Mouse (Mus musculus): Measurements from ENCODE around the gene Lrig2. TPM values are rescaled to one million over a fixed set of nuclear protein-coding genes. Genes with fewer than 3 reads are reported as not detected.

Gene Lrig2
- polyA plus RNA-seq, 1 experiment: 4.8 TPM

DNA sequence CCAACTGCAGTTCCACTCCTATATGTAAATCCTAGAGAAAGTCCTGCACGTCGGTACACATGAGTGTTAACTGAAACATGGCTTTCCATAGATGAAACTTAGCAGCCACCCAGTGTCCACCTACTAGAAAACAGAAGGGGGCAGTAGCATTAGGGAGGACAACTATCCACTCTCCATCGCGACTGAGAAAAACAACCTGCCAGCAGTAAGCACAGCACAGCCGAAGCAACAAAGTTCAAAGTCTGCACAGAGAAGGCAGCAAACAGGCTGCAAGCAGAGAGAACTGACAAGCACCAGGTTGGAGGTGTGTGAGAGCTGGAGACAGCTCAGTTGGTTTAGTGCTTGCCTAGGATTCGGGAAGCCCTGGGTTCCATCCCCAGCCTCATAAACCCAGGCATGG, 7.2 kb upstream of the Lrig2 start:
- H3K36me3 ChIP-seq (ENCODE audit: control insufficient read depth, insufficient read depth): no peaks in the 10 kb centered on the region
- TF ChIP-seq REST (IDR thresholded peaks at IDR 0.05; ENCODE audit: insufficient read depth, insufficient read length): no peak
- TF ChIP-seq MAX (IDR thresholded peaks at IDR 0.05; ENCODE audit: low read depth): no peak
- no peak for TF ChIP-seq POLR2AphosphoS2 (IDR thresholded peaks at IDR 0.05; ENCODE audit: insufficient read length, low read depth)
- no peak for TF ChIP-seq E2F4 (IDR thresholded peaks at IDR 0.05; ENCODE audit: insufficient read depth)
- no peak for TF ChIP-seq USF1 (IDR thresholded peaks at IDR 0.05; ENCODE audit: low read depth)
- no peak for TF ChIP-seq SRF (IDR thresholded peaks at IDR 0.05; ENCODE audit: control insufficient read depth, insufficient read length, low read depth)
- no peak for TF ChIP-seq MYOG (IDR thresholded peaks at IDR 0.05; ENCODE audit: control insufficient read depth in 1 of 3, insufficient read depth in 1 of 3, insufficient read length in 2 of 3, low read depth in 2 of 3)
- TF ChIP-seq TCF3 (IDR thresholded peaks at IDR 0.05; ENCODE audit: insufficient read length, low read depth): no peak
- TF ChIP-seq MYOD1 (IDR thresholded peaks at IDR 0.05; ENCODE audit: control insufficient read depth in 1 of 3, insufficient read length in 2 of 3, low read depth in 2 of 3): no peak
- H3ac ChIP-seq (ENCODE audit: control insufficient read depth, insufficient read length): no peak overlapping the region
- H3K4me3 ChIP-seq: no peak overlapping the region
- no peaks in the 10 kb centered on the region for H3K27me3 ChIP-seq (ENCODE audit: control insufficient read depth, insufficient read depth, insufficient read length)
- H3K4me2 ChIP-seq (ENCODE audit: low read depth): no peak overlapping the region
- no peaks in the 10 kb centered on the region for H3K79me2 ChIP-seq (ENCODE audit: control insufficient read depth, insufficient read depth)

DNA sequence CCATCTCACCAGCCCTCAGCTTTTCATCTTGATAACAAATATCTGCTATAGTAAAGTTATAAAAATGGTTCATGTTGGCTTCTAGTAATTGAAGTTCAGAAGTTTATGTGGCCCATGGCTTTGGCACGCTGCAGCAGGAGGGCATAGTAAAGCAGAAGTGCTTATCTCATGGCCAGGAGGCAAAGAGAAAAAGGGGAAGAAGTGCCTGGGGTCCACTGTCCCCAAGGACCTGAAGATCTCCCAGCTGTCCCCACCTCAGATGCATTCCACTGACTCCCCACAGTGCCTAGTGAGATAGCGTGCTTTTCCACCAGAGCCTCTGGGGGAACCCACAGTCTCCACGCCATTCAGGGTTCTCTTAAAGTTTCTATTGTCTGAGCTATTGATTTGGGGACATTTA, 6.7 kb upstream of the Lrig2 start:
- H3K36me3 ChIP-seq (ENCODE audit: control insufficient read depth, insufficient read depth): no peaks in the 10 kb centered on the region
- H3K4me3 ChIP-seq: no peak overlapping the region
- no peaks in the 10 kb centered on the region for H3K27me3 ChIP-seq (ENCODE audit: control insufficient read depth, insufficient read depth, insufficient read length)
- H3ac ChIP-seq (ENCODE audit: control insufficient read depth, insufficient read length): no peak overlapping the region
- no peaks in the 10 kb centered on the region for H3K79me2 ChIP-seq (ENCODE audit: control insufficient read depth, insufficient read depth)
- H3K4me2 ChIP-seq (ENCODE audit: low read depth): no peak overlapping the region
- TF ChIP-seq USF1 (IDR thresholded peaks at IDR 0.05; ENCODE audit: low read depth) (no peak), POLR2AphosphoS2 (IDR thresholded peaks at IDR 0.05; ENCODE audit: insufficient read length, low read depth) (no peak), MYOD1 (IDR thresholded peaks at IDR 0.05; ENCODE audit: control insufficient read depth in 1 of 3, insufficient read length in 2 of 3, low read depth in 2 of 3) (no peak), REST (IDR thresholded peaks at IDR 0.05; ENCODE audit: insufficient read depth, insufficient read length) (no peak), E2F4 (IDR thresholded peaks at IDR 0.05; ENCODE audit: insufficient read depth) (no peak), SRF (IDR thresholded peaks at IDR 0.05; ENCODE audit: control insufficient read depth, insufficient read length, low read depth) (no peak), POLR2A (IDR thresholded peaks at IDR 0.05; ENCODE audit: insufficient read length, low read depth) (no peak), CEBPB (IDR thresholded peaks at IDR 0.05; ENCODE audit: insufficient read depth, poor library complexity, severe bottlenecking) (no peak), MAX (IDR thresholded peaks at IDR 0.05; ENCODE audit: low read depth) (no peak), TCF12 (IDR thresholded peaks at IDR 0.05; ENCODE audit: insufficient read depth, poor library complexity, severe bottlenecking) (no peak), MYOG (IDR thresholded peaks at IDR 0.05; ENCODE audit: control insufficient read depth in 1 of 3, insufficient read depth in 1 of 3, insufficient read length in 2 of 3, low read depth in 2 of 3) (no peak), TCF3 (IDR thresholded peaks at IDR 0.05; ENCODE audit: insufficient read length, low read depth) (no peak)

DNA sequence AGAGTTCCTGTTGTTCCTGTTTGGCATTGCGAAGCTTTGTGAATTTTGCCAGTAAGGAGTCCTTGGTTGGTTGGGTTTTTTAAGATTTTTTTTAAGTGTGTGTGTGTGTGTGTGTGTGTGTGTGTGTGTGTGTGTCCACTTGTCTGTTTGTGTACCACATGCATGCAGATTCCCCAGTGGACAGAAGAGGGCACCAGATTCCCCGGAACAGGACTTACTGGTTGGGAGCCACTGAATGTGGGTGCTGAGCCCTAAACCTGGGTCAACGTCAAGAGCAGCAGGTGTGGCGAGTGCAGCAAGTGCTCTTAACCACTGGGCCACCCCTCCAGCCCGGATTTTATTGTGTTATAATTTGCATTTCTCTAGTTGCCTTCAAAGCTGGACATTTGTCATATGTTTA, 5.4 kb upstream of the Lrig2 start:
- no peak overlapping the region for H3K4me2 ChIP-seq (ENCODE audit: low read depth)
- H3ac ChIP-seq (ENCODE audit: control insufficient read depth, insufficient read length): no peak overlapping the region
- H3K79me2 ChIP-seq (ENCODE audit: control insufficient read depth, insufficient read depth): no peaks in the 10 kb centered on the region
- no peaks in the 10 kb centered on the region for H3K36me3 ChIP-seq (ENCODE audit: control insufficient read depth, insufficient read depth)
- TF ChIP-seq MAX (IDR thresholded peaks at IDR 0.05; ENCODE audit: low read depth) (no peak), POLR2AphosphoS2 (IDR thresholded peaks at IDR 0.05; ENCODE audit: insufficient read length, low read depth) (no peak), TCF12 (IDR thresholded peaks at IDR 0.05; ENCODE audit: insufficient read depth, poor library complexity, severe bottlenecking) (no peak), CEBPB (IDR thresholded peaks at IDR 0.05; ENCODE audit: insufficient read depth, poor library complexity, severe bottlenecking) (no peak), REST (IDR thresholded peaks at IDR 0.05; ENCODE audit: insufficient read depth, insufficient read length) (no peak), POLR2A (IDR thresholded peaks at IDR 0.05; ENCODE audit: insufficient read length, low read depth) (no peak), USF1 (IDR thresholded peaks at IDR 0.05; ENCODE audit: low read depth) (no peak), SRF (IDR thresholded peaks at IDR 0.05; ENCODE audit: control insufficient read depth, insufficient read length, low read depth) (no peak), TCF3 (IDR thresholded peaks at IDR 0.05; ENCODE audit: insufficient read length, low read depth) (no peak), E2F4 (IDR thresholded peaks at IDR 0.05; ENCODE audit: insufficient read depth) (no peak), MYOG (IDR thresholded peaks at IDR 0.05; ENCODE audit: control insufficient read depth in 1 of 3, insufficient read depth in 1 of 3, insufficient read length in 2 of 3, low read depth in 2 of 3) (no peak), MYOD1 (IDR thresholded peaks at IDR 0.05; ENCODE audit: control insufficient read depth in 1 of 3, insufficient read length in 2 of 3, low read depth in 2 of 3) (no peak)
- no peak overlapping the region for H3K4me3 ChIP-seq
- H3K27me3 ChIP-seq (ENCODE audit: control insufficient read depth, insufficient read depth, insufficient read length): no peaks in the 10 kb centered on the region

DNA sequence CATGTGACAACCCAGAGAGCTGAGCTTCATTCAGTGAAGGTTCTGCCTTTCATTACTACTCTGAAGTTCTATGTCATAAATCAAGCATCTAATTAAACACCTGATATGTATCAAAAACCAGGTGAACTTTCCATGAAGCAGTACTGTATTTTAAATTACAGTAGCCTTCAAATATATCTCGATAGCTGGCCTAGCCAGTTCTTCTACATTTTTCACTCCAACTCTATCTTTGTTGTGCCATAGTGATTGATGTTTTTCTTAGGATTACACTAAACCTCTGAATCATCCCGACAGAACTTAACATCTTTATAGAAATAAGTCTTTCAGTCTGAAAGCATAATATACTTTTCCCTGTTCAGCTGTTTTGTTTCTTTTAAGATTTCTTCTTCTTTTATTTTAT, 2.8 kb upstream of the Lrig2 start:
- no peak overlapping the region for H3ac ChIP-seq (ENCODE audit: control insufficient read depth, insufficient read length)
- H3K27me3 ChIP-seq (ENCODE audit: control insufficient read depth, insufficient read depth, insufficient read length): no peaks in the 10 kb centered on the region
- peaks cover 16% of the 10 kb centered on the region for H3K79me2 ChIP-seq (ENCODE audit: control insufficient read depth, insufficient read depth)
- H3K4me2 ChIP-seq (ENCODE audit: low read depth): no peak overlapping the region
- no peak overlapping the region for H3K4me3 ChIP-seq
- no peaks in the 10 kb centered on the region for H3K36me3 ChIP-seq (ENCODE audit: control insufficient read depth, insufficient read depth)
- TF ChIP-seq POLR2A (IDR thresholded peaks at IDR 0.05; ENCODE audit: insufficient read length, low read depth) (no peak), MYOG (IDR thresholded peaks at IDR 0.05; ENCODE audit: control insufficient read depth in 1 of 3, insufficient read depth in 1 of 3, insufficient read length in 2 of 3, low read depth in 2 of 3) (no peak), TCF12 (IDR thresholded peaks at IDR 0.05; ENCODE audit: insufficient read depth, poor library complexity, severe bottlenecking) (no peak)

- H3ac ChIP-seq (ENCODE audit: control insufficient read depth, insufficient read length): no peak overlapping the region
- no peaks in the 10 kb centered on the region for H3K36me3 ChIP-seq (ENCODE audit: control insufficient read depth, insufficient read depth)
- no peak for TF ChIP-seq MYOG (IDR thresholded peaks at IDR 0.05; ENCODE audit: control insufficient read depth in 1 of 3, insufficient read depth in 1 of 3, insufficient read length in 2 of 3, low read depth in 2 of 3)
- TF ChIP-seq REST (IDR thresholded peaks at IDR 0.05; ENCODE audit: insufficient read depth, insufficient read length): no peak
- TF ChIP-seq USF1 (IDR thresholded peaks at IDR 0.05; ENCODE audit: low read depth): no peak
- TF ChIP-seq TCF12 (IDR thresholded peaks at IDR 0.05; ENCODE audit: insufficient read depth, poor library complexity, severe bottlenecking): no peak
- no peak for TF ChIP-seq SRF (IDR thresholded peaks at IDR 0.05; ENCODE audit: control insufficient read depth, insufficient read length, low read depth)
- no peak for TF ChIP-seq MAX (IDR thresholded peaks at IDR 0.05; ENCODE audit: low read depth)
- no peak for TF ChIP-seq TCF3 (IDR thresholded peaks at IDR 0.05; ENCODE audit: insufficient read length, low read depth)
- no peak for TF ChIP-seq POLR2AphosphoS2 (IDR thresholded peaks at IDR 0.05; ENCODE audit: insufficient read length, low read depth)
- no peak for TF ChIP-seq POLR2A (IDR thresholded peaks at IDR 0.05; ENCODE audit: insufficient read length, low read depth)
- no peak for TF ChIP-seq CEBPB (IDR thresholded peaks at IDR 0.05; ENCODE audit: insufficient read depth, poor library complexity, severe bottlenecking)
- TF ChIP-seq E2F4 (IDR thresholded peaks at IDR 0.05; ENCODE audit: insufficient read depth): no peak
- no peak for TF ChIP-seq MYOD1 (IDR thresholded peaks at IDR 0.05; ENCODE audit: control insufficient read depth in 1 of 3, insufficient read length in 2 of 3, low read depth in 2 of 3)
- no peaks in the 10 kb centered on the region for H3K27me3 ChIP-seq (ENCODE audit: control insufficient read depth, insufficient read depth, insufficient read length)
- H3K79me2 ChIP-seq (ENCODE audit: control insufficient read depth, insufficient read depth): peaks cover 38% of the 10 kb centered on the region
- peak overlapping the region; percentile 77 for H3K4me2 ChIP-seq (ENCODE audit: low read depth)
- peak overlapping the region; percentile 79 for H3K4me3 ChIP-seq
Measured at GRCm38 (mm10) chr3:104512424-104512748, 668 bp upstream of the Lrig2 start.

Measured in myocyte (in vitro differentiated cells).